Mouse (Mus musculus) MN1 (cell line): ENCODE measurements around the gene Pithd1.
"Not testable (repeated sequence)": the region's sequence is repeated elsewhere in the genome, so short reads cannot be mapped to it uniquely, and the experiment has no call there.

Experiments used
- DNase-seq: peaks from one replicate; pipeline ENCODE4 v3.0.0-alpha.2; 2016; ENCODE audit warnings: low spot score

Gene Pithd1

DNA sequence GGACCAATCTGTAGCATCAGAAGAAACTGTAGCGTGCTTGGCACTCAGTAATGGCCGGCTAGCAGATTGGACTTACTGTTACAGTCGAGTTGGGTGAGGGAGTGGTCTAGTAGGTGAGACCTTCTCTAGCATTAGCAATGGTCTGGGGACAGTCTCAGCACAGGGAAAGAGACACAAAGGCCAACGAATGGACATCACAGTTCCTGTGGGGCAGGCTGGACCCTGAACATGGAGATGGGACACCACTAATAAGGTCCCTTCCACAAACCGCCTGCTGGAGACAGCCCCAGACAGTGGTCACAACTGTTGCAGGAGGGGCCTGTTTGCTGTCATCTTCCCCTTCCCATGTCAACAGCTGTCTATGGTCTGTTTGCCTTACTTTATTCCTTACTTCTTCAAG, 25.4 kb downstream of the Pithd1 start:
- DNase-seq = no peak

DNA sequence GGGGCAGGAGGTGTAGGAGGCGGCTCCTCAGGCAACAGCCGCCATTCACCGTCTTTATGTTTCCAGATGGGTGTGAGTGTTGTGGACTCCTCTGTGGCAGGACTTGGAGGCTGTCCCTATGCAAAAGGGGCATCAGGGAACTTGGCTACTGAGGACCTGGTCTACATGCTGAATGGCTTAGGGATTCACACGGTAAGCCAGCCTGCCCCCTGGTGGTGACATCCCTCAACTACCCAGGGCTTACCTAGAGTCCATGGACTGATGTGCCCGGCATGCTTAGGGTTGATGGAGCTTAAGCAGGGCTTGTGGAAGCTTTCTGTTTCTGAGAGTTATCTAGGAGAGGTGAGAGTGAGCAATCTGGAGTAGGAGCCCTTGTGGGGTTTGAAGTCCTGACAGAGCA, 26.3 kb downstream of the Pithd1 start:
- peak; percentile 92 for DNase-seq

DNA sequence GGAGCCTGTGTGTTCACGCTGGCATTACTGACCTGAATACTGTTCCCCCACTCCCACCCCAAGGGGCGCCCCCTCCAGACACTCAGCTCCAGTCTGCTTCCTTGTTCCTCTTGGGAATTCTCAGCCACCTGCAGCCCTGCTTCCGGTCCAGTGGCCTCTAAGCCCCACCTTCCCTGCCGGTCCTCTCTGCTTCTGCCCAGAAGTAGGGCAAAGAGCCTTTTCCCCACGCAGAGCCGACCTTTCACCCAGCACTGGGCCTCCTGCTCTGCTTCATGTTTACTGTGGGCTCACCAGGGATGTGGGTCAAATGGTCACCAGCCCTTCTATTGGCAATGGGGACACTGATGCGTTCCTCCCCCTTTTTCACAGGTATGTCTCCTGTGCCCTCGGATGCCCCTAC, 28.7 kb downstream of the Pithd1 start:
- peak; percentile 31 for DNase-seq

DNA sequence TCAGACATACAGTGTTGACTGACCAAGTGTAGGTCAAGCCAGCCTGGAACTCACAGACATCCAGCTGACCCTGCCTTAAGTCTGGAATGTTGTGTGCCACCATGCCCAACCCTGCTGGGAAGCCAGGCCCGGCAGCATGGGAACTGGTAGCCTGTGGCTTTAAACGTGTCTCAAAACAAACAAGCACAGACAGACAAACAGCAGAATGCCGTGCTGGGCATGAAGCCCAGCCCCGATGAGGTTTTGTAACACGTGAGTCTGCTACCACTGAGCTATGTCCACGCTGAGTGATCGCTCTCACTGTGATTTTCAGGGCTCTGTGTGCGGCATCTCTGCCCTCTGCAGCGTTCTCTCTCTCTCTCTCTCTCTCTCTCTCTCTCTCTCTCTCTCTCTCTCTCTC, 31.2 kb downstream of the Pithd1 start:
- DNase-seq = no peak

DNA sequence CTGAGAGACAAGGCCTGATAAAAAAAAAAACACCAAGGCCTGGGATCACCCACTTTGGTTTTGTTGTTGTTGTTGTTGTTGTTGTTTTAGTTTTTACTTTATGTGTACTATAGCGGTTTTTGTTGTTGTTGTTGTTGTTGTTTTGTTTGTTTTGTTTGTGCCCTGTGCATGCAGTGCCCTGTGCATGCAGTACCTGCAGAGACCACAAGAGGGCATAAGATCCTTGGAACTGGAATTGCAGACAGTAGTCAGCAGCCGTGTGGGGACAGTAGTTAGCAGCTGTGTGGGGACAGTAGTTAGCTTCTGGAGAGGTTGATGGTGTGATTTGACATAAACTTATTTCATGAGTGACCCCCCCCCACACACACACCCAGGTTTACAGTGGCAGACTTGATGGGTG, 32.8 kb downstream of the Pithd1 start:
- peak; percentile 81 for DNase-seq

DNA sequence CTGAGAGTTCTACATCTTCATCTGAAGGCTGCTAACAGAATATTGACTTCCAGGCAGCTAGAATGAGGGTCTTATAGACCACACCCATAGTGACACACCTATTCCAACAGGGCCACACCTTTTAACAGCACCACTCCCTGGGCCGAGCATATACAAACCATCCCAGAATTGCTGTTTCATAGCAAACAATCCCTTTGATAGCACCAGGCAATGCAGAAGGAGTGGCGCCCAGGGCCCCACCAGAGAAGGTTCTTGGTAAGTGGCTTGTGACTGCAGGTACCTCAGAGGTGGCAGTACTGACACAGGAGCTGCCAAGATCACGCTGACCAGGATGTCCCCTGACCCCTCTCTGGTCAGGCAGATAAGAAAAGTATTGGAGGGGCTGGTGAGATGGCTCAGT, 33.9 kb downstream of the Pithd1 start:
- no peak for DNase-seq

DNA sequence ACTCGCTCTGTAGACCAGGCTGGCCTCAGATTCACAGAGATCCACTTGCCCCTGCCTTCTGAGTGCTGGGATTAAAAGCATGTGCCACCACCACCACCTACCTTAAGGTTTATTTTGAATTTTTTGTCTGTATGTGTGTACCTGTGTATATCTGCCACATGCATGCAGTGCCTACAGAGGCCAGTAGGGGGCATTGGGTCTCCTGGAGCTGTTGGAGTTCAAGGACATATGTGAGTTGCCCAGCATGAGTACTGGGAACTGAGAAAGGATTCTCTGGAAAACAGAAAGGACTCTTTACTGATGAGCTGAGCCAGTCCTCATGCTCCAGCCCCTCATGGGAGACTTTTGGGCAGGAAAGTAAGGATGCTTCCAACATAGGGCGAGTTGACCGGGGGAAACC, 35.6 kb downstream of the Pithd1 start:
- no peak for DNase-seq

DNA sequence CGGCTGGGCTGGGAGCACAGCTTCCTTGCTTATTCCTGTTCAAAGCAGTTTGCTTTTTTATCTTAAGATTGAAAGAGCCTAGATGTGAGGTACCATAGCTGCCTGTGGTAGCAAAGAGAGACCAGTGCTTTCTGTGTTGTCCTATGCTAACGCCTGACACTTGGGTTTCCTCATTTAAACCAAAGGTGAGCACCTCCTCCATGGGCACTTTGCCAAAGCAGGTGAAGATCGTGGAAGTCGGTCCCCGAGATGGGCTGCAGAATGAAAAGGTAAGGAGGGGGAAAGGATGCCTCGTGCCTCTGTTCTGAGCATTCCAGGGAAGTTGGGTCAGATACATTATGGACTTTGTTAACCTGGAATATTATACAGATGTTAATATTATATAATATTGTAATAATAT, 36.7 kb downstream of the Pithd1 start:
- no peak for DNase-seq

DNA sequence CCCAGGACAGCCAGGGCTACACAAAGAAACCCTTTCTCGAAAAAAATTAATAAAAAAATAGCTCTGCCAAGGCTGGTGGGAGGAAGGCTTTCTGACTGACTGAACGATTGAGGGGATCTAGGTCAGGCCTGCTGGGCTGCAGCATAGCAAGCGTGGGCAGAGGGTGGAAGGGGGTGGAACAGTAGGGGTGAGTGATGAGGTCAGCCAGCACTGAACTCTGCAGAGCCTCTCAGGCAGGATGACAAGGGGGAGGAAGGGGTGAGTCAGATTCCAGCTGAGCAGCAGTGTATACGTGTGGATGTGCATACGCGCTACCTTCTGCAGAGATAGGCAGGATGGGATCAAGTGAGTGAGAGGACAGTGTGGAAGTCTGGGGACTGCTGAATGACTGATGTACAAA, 37.2 kb downstream of the Pithd1 start:
- peak; percentile 51 for DNase-seq

DNA sequence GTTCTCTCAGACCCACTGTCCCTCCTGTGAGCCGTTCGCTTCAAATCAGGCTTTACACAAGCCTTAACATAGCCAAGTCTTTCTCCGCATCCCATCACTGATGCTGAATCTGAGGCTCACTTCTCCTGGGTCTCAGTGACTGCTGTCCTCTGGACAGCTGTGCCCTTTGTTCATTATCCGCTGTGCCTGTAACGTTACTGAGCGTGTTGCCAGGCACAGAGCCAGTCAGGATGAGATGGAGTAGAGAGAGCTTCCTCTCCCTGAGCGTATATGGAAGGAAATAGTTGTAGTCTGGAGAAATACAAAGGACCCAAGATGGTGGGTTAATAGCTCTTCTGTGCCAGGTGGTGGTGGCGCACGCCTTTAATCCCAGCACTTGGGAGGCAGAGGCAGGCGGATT, 37.6 kb downstream of the Pithd1 start:
- DNase-seq = no peak

DNA sequence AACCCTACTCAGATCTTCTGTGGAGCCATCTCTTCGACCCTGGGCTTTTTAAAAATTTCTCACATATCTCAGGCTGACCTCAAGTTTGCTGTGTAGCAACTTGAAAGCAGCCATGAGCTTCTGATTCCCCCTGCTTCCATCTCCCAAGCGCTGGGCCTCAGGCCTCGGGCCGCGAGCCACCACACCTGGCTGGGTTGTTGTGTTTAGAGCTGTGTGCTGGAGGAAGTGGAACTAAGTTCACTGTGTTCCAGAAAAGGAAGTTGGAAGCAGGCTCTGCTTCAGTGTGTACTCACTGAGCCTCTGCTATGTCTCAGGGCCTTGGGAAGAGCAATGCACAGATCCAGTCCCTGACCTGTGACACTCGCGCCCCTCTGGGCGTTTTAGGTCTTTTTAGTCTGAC, 38.9 kb downstream of the Pithd1 start:
- DNase-seq = no peak

DNA sequence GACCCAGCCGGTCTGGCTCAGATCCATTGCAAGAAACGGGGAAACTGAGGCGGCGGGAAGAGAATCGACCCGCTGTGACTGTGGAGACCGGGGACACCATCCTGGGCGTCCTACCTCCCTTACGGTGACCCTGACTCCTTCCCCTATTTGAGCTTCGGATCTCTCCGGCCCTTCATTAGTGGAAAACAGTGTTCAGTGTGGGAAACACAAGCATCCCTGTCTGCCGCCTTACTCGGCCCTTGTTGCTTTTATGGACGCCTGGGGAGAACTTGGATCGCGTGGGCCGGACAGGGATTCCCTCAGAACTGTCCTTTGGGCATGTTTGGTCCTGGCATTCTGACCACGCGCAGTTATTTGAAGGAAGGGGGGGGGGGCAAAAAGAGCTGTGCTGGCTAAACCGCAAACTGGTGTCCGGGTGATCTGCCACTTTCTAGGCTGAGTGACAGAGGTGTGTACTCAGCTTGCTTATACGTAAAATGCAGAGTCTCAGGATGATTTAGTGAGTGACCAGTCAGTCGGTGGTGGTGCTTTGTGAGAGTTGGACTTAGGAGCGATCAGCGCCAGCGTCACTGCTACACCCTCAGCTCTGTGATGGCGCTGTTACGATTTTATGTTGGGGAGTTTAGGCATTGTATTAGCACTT, 40.3 kb downstream of the Pithd1 start:
- peak; percentile 44 for DNase-seq

DNA sequence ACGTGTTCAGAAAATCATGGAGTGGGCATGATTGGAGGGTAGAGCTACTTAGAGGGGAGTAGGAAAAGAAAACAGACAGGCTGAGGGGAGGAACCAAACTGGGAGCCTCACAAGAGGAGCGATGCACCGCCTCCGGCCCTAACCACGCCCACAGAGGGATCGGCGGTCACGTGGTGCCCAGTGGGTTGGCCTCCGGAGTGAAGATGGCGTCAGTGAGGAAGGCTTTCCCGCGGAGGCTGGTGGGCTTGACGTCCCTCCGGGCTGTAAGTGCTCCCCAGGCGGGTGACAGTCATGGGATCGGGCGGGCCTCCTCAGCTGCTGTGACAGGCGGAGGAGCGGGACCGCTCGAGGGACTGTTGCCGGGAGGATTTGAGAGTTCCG, 40.8 kb downstream of the Pithd1 start, which contains the start of gene Hmgcl:
Gene Hmgcl, plus strand, starts transcription at position 171 of the 381 bp plus-strand sequence.
- peak; percentile 96 for DNase-seq

DNA sequence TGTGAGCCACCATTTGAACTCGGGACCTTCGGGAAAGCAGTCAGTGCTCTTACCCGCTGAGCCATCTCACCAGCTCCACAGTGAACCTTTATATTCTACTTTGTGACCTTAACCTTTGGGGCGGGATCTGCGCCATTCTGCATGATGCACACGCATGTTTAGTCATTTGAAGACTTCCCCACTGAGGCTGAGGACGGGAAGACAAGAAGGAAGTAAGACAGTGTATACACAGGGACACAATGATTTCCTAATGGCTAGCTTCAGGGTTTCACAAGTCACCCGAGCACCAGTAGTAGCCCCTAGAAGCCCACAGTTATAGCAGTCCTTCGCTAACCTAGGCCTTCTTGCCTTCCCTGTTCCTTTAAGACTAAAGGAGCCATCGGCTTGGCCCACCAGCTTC, 41.4 kb downstream of the Pithd1 start:
- no peak for DNase-seq

DNA sequence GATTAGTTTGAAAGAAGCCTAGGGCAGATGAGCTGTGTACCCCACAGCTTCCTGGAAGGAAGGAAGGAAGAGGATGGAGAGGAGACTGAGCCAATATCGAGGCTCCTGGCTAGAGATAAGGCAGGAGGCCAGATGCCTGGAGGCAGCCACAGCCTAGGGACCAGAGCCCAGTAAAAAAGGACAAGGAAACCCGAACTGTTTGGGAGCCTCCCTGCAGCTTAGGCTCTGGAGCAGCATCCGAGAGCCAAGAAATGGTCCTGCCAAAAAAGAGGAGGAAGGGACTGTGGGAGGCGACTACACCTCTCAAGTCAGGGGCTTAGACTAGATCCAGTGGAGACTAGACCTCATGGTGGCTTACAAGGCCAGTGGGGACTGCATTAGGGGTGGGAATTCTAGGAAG, 43.7 kb downstream of the Pithd1 start:
- no peak for DNase-seq

DNA sequence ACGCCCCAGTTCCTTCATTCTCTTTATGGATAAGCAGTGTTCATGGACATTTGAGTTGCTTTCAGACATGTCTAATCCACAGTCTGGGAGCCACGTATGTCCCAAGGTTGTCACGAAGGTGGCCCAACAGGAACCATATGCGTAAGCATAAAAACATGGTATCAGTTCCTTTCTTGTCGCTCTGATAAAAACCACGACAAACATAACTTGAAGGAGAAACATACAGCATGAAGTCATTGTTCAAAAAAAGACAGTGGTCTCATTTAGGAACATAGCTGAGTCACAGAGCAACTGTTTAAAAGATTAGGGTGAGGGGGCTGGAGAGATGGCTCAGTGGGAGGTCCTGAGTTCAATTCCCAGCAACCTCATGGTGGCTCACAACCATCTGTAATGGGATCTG, 44.9 kb downstream of the Pithd1 start:
- DNase-seq = no peak

DNA sequence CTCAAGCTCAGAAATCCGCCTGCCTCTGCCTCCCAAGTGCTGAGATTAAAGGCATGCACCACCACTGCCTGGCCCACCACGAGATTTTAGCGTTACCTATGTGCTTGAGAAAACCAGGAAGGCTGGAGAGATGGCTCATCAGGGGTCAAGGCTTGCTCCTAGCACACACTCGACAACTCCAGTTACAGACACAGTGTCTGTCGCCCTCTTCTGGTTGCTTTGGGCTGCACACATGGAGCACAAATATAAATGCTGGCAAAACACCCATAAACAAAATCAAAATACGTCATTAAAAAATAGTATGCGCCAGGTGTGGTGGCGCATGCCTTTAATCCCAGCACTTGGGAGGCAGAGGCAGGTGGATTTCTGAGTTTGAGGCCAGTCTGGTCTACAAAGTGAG, 46.0 kb downstream of the Pithd1 start:
- not testable (repeated sequence) for DNase-seq

DNA sequence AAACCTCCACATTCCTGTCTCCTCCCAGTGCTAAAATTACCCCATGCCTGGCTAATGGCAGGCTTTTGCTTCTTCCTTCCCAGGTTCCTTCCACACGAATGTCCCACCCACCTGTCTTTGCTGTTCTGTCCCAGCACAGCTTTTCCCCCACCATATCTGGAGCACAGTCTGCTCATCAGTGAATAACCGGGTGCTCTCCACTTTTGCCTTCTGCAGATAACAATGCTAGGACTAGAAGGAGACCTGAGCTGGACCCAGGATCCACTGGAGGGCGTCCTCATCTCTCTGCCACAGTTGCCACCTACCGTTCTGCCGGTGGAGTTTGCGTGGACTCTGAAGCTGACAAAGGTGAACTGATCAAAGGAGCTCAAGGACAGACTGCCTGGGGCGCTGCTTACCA, 48.2 kb downstream of the Pithd1 start:
- no peak for DNase-seq

DNA sequence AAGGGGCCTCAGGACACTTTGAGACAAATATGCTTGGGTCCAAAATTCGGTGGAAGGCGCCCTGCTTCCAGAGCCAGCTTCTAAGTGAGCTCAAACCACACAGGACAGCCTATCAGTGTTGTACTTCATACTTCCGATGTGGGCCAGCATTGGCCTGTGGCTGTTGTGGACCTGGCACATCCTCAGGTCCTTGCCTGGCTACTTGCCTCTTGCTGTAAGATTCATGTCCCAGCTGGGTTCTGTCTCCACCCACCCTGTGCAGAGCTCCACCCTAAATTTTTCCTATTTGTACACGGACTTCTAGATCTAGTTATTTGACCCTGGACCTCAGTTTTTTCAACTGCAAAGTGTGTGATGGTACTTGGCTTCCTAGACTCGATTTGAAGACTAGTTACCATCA, 51.6 kb downstream of the Pithd1 start:
- DNase-seq = no peak

DNA sequence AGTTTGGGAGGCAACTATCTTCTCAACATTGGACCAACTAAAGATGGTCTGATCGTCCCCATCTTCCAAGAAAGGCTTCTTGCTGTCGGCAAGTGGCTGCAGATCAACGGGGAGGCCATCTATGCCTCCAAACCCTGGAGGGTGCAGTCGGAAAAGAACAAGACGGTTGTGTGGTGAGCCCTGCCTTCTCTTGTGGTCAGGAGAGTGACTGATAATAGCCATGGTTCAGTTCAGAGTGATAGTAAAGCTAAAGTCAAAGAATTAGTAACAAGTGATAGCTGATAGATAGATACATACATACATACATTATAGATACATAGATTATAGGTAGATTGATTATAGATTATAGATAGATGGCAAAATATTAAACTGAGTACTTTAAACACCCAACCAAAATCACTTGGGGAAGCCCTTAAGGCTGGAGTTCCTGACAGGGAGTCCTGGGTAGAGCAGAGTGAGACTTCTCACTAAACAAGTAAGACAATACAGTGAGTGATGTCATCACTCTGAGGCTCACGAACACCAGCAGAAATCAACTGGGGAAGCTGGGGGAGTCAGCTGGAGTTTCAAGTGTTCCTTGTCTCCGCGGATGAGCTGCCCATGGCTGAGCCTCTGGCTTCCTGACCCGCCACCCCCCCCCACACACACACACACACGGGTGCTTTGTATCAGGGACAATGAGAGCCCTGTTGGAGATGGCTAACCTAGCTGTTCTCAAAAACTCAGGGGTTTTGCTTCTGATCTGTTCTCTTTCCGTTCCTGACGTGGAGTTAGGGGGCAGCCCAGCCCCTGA, 52.2 kb downstream of the Pithd1 start:
- DNase-seq = no peak

DNA sequence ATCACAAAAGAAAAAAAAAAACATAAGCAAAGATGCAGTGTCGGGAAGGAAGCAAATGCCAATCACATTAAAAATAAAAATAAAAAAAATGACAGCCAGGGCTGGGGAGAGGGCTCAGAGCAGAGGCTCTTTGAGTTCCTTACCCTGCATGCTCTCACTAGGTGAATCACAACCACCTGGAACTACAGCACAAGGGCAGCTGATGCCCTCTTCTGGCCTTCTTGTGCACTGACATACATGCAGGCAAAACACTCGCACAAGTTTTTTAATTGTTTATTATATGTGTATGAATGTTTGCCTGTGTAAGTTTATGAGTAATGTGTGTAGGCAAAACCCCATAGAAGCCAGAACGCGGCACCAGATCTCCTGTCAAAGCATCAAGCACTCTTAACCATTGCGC, 55.2 kb downstream of the Pithd1 start:
- peak; percentile 56 for DNase-seq

DNA sequence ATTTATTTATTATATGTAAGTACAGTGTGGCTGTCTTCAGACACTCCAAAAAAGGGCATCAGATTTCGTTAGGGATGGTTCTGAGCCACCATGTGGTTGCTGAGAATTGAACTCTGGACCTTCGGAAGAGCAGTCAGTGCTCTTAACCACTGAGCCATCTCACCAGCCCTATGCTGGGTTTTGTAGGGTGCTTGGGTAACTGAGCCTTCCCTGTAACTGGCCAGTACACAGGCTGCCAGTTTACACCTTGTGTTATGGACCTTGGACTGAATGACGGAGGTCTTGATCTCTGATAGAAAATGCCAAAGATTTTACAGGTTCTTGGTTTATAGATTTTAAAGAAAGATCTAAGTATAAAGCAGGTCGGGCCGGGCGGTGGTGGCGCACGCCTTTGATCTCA, 56.8 kb downstream of the Pithd1 start:
- no peak for DNase-seq

DNA sequence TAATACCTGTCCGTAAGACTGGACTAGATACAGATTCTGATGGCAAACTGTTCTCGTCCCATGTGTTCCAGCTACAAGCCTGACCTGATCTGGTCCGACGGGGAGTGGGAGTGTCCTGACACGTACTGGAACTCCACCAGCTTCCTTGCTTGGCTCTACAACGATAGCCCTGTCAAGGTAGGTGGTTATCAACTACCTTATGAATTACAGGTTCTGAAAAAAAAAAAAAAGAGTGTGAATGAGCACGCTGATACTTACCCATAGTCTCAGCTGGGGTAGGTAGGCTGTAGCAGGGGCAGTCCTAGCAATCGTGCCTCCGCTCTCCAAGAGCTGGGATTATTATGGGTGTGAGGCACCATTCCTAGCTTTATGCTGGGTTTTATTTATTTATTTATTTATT, 57.2 kb downstream of the Pithd1 start:
- no peak for DNase-seq

DNA sequence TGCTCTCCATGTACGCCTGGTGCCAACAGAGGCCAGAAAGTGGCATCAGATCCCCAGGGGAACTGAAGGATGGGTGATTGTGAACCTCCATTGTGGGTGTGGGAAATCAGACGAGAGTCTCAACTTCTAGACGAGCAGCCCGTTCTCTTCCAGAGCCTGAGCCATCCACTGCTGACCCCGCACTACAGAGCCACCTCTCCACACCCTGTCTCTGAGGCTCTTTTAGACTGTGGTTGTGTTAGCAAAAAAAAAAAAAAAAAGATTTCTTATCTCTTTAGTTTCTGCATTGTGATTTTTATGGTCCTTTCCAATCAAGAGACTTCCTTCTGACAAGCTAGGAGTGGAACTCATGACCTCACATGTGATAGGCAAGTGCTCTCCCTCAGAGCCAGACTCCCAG, 57.7 kb downstream of the Pithd1 start:
- DNase-seq = no peak
